Mouse (Mus musculus): Measurements from ENCODE around the gene Cbarp.

The Cbarp gene

DNA sequence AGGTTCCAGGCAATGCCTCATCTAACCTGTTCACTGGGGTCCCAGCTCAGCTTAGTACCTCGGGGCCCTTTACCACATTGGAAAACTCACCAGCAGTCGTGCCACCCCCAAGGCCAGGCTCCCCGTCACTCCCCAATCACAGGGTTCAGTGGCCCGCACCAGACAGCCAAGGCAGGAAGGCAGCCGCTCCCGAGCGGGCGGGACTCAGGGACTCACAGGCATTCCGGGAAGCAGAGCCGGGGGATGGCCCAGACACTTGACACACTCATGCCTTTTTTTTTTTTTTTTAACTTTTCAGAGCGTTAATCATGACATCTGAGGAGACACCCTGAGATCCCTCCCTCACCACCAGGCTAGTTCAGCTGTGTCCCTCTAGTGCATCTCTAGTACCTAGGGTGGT is 39.7 kb downstream of the Cbarp start:
- no peak for DNase-seq (ENCODE audit: low read depth in 1 of 2, low spot score in 2 of 2)

GRCm38 (mm10) chr10:80098630-80099029 is 42.0 kb downstream of the Cbarp start:
- peak; percentile 61 to 64 for DNase-seq (ENCODE audit: low read depth in 1 of 2, low spot score in 2 of 2)

DNA sequence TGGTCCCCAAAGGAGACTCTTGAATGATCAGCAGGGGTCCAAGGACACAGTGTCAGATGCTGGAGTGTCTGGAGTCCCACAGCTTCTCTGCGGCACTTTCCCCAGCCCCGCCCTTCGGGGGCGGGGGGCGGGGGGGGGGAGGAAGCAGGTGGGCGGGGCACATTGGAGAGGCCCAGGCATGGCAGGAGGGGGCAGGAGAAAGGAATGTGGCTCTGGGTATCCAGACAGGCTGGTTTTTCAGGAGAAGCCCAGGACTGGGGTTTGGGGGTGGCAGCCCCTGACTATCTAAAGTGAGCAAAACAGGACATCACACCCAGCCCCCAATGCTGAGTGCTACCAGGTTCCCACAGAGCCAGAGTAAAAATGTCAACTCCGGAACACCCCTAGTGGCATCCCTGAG is 43.4 kb downstream of the Cbarp start:
- DNase-seq (ENCODE audit: low read depth in 1 of 2, low spot score in 2 of 2) = no peak

- DNase-seq (ENCODE audit: low read depth in 1 of 2, low spot score in 2 of 2) = no peak
Observed at GRCm38 (mm10) chr10:80095547-80095946, 45.1 kb downstream of the Cbarp start.

- DNase-seq (ENCODE audit: low read depth in 1 of 2, low spot score in 2 of 2) = no peak
Observed at GRCm38 (mm10) chr10:80094684-80095083, 46.0 kb downstream of the Cbarp start.

GRCm38 (mm10) chr10:80094085-80094484 is 46.5 kb downstream of the Cbarp start:
- DNase-seq (ENCODE audit: low read depth in 1 of 2, low spot score in 2 of 2) = no peak

DNA sequence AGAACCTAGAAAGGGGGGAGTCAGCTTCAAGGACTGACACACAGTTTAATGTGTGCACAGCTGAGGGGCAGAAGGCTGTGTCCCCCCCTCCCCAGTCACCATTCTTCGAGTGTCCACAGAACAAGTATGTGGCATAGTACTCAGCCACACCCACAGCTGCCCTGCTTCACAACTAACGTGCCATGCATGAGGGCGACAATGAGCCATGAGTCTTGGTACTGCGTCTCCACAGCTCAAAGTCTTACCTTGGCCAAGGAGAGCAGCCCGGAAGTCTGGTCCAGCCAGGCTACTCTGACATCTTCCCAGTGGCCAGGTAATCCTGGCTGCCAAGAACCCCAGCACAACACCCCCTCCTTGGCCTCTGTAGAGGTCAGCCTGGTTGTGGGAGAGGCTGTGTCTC is 47.9 kb downstream of the Cbarp start:
- DNase-seq (ENCODE audit: low read depth in 1 of 2, low spot score in 2 of 2) = no peak

DNA sequence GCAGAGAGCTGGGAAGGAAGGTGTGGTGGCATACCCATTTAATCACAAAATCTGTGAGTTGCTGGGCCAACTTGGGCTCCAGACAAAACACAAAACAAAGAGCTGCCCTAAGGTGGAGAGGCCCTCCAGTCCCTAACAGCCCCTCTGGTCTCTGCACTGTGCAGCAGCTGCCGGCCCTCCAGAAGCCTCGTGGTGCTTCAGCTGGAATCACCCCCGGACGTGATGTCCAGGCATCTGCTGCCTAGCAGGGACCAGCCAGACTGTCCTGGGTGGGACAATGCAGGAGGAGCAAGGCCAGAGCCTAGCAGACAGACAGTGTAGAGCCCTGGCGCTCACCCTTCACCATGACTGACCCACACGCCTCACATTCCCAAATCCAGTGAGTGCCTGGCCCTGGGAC is 49.1 kb downstream of the Cbarp start:
- no peak for DNase-seq (ENCODE audit: low read depth in 1 of 2, low spot score in 2 of 2)

GRCm38 (mm10) chr10:80089146-80089545 is 51.5 kb downstream of the Cbarp start:
- DNase-seq (ENCODE audit: low read depth in 1 of 2, low spot score in 2 of 2) = no peak

DNA sequence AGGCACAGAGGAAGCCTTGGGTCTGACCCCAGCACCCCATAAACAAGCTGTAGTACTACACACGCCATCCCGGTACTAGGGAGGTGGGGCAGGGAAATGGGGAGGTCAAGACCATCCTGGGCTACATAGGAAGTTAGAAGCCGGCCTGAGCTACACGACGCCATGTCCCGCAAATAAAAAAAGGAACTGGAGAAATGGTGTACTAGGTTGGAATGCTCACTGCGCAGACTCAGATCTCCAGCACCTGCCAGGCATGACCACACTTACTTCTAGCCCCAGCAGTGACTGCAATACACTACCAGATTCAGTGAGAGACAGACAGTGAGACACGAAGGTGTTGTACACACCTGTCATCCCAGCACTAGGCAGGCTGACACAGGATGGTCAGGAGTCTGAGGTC is 53.2 kb downstream of the Cbarp start:
- no peak for DNase-seq (ENCODE audit: low read depth in 1 of 2, low spot score in 2 of 2)

DNA sequence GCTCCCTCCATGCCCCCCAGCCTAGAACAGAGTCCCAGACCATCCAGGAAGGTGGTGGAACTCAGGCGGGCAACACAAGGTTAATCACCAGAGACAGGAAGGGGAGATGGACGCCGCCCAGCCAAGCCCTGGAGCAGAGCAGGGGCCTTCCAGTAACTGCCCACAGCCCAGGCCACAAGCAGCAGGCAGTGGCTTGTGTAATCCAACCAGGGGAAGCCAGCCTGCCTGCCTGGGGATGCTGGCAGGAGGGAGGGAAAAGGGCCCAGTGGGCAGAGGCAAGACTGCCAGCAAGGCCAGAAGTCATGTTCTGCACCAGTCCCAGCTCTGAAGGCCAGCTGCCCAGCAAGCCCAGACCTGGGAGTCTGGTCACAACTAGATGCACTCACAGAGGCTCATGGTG is 53.8 kb downstream of the Cbarp start:
- peak; percentile 46 to 51 for DNase-seq (ENCODE audit: low read depth in 1 of 2, low spot score in 2 of 2)

- DNase-seq (ENCODE audit: low read depth in 1 of 2, low spot score in 2 of 2) = no peak
Observed at GRCm38 (mm10) chr10:80084817-80085487, 55.7 kb downstream of the Cbarp start.

DNA sequence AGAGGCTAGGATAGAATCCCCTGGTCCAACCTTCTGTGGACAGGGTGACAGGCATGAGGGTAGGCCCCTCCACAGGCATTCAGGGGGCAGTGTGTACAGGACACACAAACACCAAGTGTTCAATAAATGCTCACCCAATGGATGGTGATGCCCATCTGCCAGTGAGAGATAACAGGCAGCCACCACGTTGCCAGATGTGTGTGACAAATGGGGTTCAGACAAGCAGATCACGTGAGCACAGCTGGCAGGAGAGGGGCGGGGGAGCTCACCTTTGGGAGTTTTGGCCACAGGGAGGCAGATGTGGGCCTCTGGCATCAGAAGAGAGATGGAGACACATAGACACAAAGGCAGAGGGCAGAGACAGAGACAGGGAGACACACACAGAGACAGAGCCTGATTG is 59.6 kb downstream of the Cbarp start:
- no peak for DNase-seq (ENCODE audit: low read depth in 1 of 2, low spot score in 2 of 2)

Data from monocyte, adult 2 months (primary cell).